Mouse (Mus musculus): ENCODE measurements around the gene Mindy4.

DNA sequence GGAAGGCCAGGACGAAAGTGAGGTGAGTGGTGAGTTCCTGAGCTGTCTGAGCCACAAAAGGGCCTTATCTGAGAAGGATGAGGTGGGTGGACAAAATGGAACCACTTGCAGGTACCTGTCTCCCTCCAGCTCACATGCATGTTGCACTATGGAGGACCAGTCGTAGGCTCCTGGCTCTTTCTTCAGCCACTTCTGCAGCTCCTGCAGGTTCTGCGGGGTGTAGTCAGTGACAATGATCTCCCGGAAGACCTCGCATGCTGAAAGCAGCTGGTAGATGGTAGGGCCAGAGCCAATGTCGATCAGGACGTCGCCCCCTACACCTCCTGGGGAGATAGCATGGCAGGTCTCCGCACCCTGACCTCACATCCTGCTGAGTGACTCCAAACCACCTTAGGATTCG, 30.0 kb upstream of the Mindy4 start:
- TF ChIP-seq CTCF (conservative IDR thresholded peaks at IDR 0.05 in 1 of 2, IDR thresholded peaks at IDR 0.05 in 1 of 2; ENCODE audit: low read depth in 2 of 2, low read length in 2 of 2) = no peak
- TF ChIP-seq USF1 (IDR thresholded peaks at IDR 0.05; ENCODE audit: low read depth, low read length) = no peak
- no peak for TF ChIP-seq MEF2A (IDR thresholded peaks at IDR 0.05; ENCODE audit: borderline replicate concordance, low read depth, low read length)
- TF ChIP-seq MYC (IDR thresholded peaks at IDR 0.05; ENCODE audit: low read depth, low read length) = no peak
- TF ChIP-seq RCOR1 (conservative IDR thresholded peaks at IDR 0.05; ENCODE audit: low read depth, low read length) = no peak
